ENCODE assay signal across 16 mouse cellular contexts in genomic region chr17:26628479-26628878, GRCm38 (mm10). TPM values are rescaled to one million over a fixed set of nuclear protein-coding genes. Genes with fewer than 3 reads are reported as not detected.
DNase-seq lines count a peak whose midpoint lies in the region; ATAC-seq and TF ChIP-seq lines count a peak whose summit lies in the region.
"Had no signal": no experiment of that assay in that cellular context is flagged by ENCODE, and none has a peak within 500 bp of the region (broad histone marks: within the 10 kb centered on the region; RNA-seq: fewer than 3 reads in every experiment).

No protein-coding gene starts in this region.

- no peak overlapping the region for H3K4me3 ChIP-seq in forebrain, postnatal 0 days (ENCODE audit: low read depth, low read length)
- H3K4me3 ChIP-seq in forebrain, embryonic 15.5 days: no peak overlapping the region
- H3K4me3 ChIP-seq in liver, adult 2 months (ENCODE audit: insufficient read depth, low read depth, low read length): no peak overlapping the region
- H3K4me3 ChIP-seq in liver, embryonic 12.5 days: no peak overlapping the region
- no peak overlapping the region for H3K4me3 ChIP-seq in thymus, adult 2 months (ENCODE audit: control insufficient read depth, insufficient read depth, low read length)
- H3K4me3 ChIP-seq: forebrain, embryonic 10.5 days; heart, embryonic 15.5 days; hindbrain, embryonic 12.5 days; neural tube, embryonic 13.5 days had no signal

- H3K9me3 ChIP-seq in forebrain, postnatal 0 days (ENCODE audit: low read length): no peaks in the 10 kb centered on the region
- H3K9me3 ChIP-seq in forebrain, embryonic 15.5 days: no peaks in the 10 kb centered on the region
- H3K9me3 ChIP-seq in liver, embryonic 12.5 days (replicated peaks): no peaks in the 10 kb centered on the region
- H3K9me3 ChIP-seq: forebrain, embryonic 10.5 days; heart, embryonic 15.5 days; hindbrain, embryonic 12.5 days; neural tube, embryonic 13.5 days had no signal

- H3K4me1 ChIP-seq in forebrain, postnatal 0 days (ENCODE audit: insufficient read depth): no peaks in the 10 kb centered on the region
- no peaks in the 10 kb centered on the region for H3K4me1 ChIP-seq in forebrain, embryonic 15.5 days
- peaks cover 12% of the 10 kb centered on the region for H3K4me1 ChIP-seq in liver, adult 2 months (ENCODE audit: control insufficient read depth, insufficient read depth, low read length)
- no peaks in the 10 kb centered on the region for H3K4me1 ChIP-seq in liver, embryonic 12.5 days
- H3K4me1 ChIP-seq in thymus, adult 2 months (replicated peaks; ENCODE audit: control insufficient read depth, insufficient read depth, low read length): no peaks in the 10 kb centered on the region
- H3K4me1 ChIP-seq: forebrain, embryonic 10.5 days; heart, embryonic 15.5 days; hindbrain, embryonic 12.5 days; neural tube, embryonic 13.5 days had no signal

- no peak for ATAC-seq in forebrain, postnatal 0 days
- ATAC-seq in forebrain, embryonic 15.5 days (replicated peaks): no peak
- ATAC-seq in liver, embryonic 12.5 days: no peak
- no peak for ATAC-seq in frontal cortex, adult (ENCODE audit: low TSS enrichment)
- ATAC-seq: intestine, embryonic 16.5 days had no signal

- H3K27ac ChIP-seq in forebrain, postnatal 0 days (ENCODE audit: low read depth, low read length): no peak overlapping the region
- H3K27ac ChIP-seq in forebrain, embryonic 15.5 days (replicated peaks): no peak overlapping the region
- H3K27ac ChIP-seq in liver, adult 2 months (replicated peaks; ENCODE audit: insufficient read depth, low read depth, low read length): no peak overlapping the region
- H3K27ac ChIP-seq in liver, embryonic 12.5 days: no peak overlapping the region
- no peak overlapping the region for H3K27ac ChIP-seq in thymus, adult 2 months (ENCODE audit: control insufficient read depth, insufficient read depth, low read length)
- H3K27ac ChIP-seq: forebrain, embryonic 10.5 days; heart, embryonic 15.5 days; hindbrain, embryonic 12.5 days; neural tube, embryonic 13.5 days had no signal

- no peaks in the 10 kb centered on the region for H3K27me3 ChIP-seq in forebrain, postnatal 0 days (ENCODE audit: insufficient read depth, low read length)
- no peaks in the 10 kb centered on the region for H3K27me3 ChIP-seq in forebrain, embryonic 15.5 days
- H3K27me3 ChIP-seq in liver, adult 2 months (ENCODE audit: control insufficient read depth, insufficient read depth, low read length): no peaks in the 10 kb centered on the region
- no peaks in the 10 kb centered on the region for H3K27me3 ChIP-seq in liver, embryonic 12.5 days (replicated peaks)
- H3K27me3 ChIP-seq in thymus, adult 2 months (ENCODE audit: control insufficient read depth, insufficient read depth, low read length): no peaks in the 10 kb centered on the region
- H3K27me3 ChIP-seq: heart, embryonic 15.5 days; hindbrain, embryonic 12.5 days; neural tube, embryonic 13.5 days had no signal

- no peak overlapping the region for H3K9ac ChIP-seq in forebrain, postnatal 0 days
- no peak overlapping the region for H3K9ac ChIP-seq in forebrain, embryonic 15.5 days (replicated peaks)
- H3K9ac ChIP-seq in liver, adult 2 months (ENCODE audit: low read depth, low read length): no peak overlapping the region
- no peak overlapping the region for H3K9ac ChIP-seq in liver, embryonic 12.5 days
- H3K9ac ChIP-seq: heart, embryonic 15.5 days; hindbrain, embryonic 12.5 days; neural tube, embryonic 13.5 days had no signal

- H3K79me2 ChIP-seq in liver, adult 2 months (ENCODE audit: control insufficient read depth, insufficient read depth, low read length): no peaks in the 10 kb centered on the region

- WGBS in forebrain, postnatal 0 days: 83% methylated on average over 6 of the region's 6 CpGs
- 84% methylated on average over 6 of the region's 6 CpGs for whole genome bisulfite sequencing in forebrain, embryonic 15.5 days
- WGBS in liver, adult 2 months: 95% methylated on average over 6 of the region's 6 CpGs
- WGBS in liver, embryonic 12.5 days (ENCODE audit: insufficient replicate concordance): 87% methylated on average over 6 of the region's 6 CpGs
- WGBS in thymus, adult 2 months: 91% methylated on average over 6 of the region's 6 CpGs

- H3K36me3 ChIP-seq in forebrain, postnatal 0 days (ENCODE audit: insufficient read depth): peaks cover 80% of the 10 kb centered on the region
- H3K36me3 ChIP-seq in forebrain, embryonic 15.5 days: peaks cover 88% of the 10 kb centered on the region
- H3K36me3 ChIP-seq in liver, adult 2 months (ENCODE audit: control insufficient read depth, insufficient read depth, low read length): peaks cover 4% of the 10 kb centered on the region; the same call in 1 of the 2 replicates
- peaks cover 92% of the 10 kb centered on the region for H3K36me3 ChIP-seq in liver, embryonic 12.5 days
- no peaks in the 10 kb centered on the region for H3K36me3 ChIP-seq in thymus, adult 2 months (ENCODE audit: control insufficient read depth, insufficient read depth, low read length)

- H3K4me2 ChIP-seq in forebrain, postnatal 0 days (ENCODE audit: low read depth): no peak overlapping the region
- H3K4me2 ChIP-seq in forebrain, embryonic 15.5 days (replicated peaks): no peak overlapping the region
- H3K4me2 ChIP-seq in liver, embryonic 12.5 days: no peak overlapping the region
- H3K4me2 ChIP-seq: heart, embryonic 15.5 days; hindbrain, embryonic 12.5 days; neural tube, embryonic 13.5 days had no signal

- TF ChIP-seq POLR2A in liver, adult 2 months (IDR thresholded peaks at IDR 0.05; ENCODE audit: extremely low read depth, insufficient read depth, low read length): no peak
- TF ChIP-seq POLR2A in thymus, adult 2 months (IDR thresholded peaks at IDR 0.05; ENCODE audit: control insufficient read depth, extremely low read depth, insufficient read depth, low read length, poor library complexity): no peak

- no peak for DNase-seq in forebrain, postnatal 0 days
- no peak for DNase-seq in liver, adult 2 months (ENCODE audit: extremely low read depth, low read depth, low spot score)
- DNase-seq in thymus, postnatal 4 days: peak; percentile 20
- DNase-seq in thymus, adult 2 months: no peak
- DNase-seq in neural tube, embryonic 10.5 days (ENCODE audit: extremely low spot score, low spot score): no peak
- DNase-seq: cerebellum, adult 2 months; kidney, postnatal 25 days; left cerebral cortex, postnatal 4 days had no signal

- TF ChIP-seq CTCF in forebrain, postnatal 0 days (IDR thresholded peaks at IDR 0.05; ENCODE audit: low read depth): peak; percentile 39
- TF ChIP-seq CTCF in liver, adult 2 months (IDR thresholded peaks at IDR 0.05; ENCODE audit: low read depth, low read length): peak; percentile 9; the same call in 1 of the 2 replicates
- no peak for TF ChIP-seq CTCF in thymus, adult 2 months (IDR thresholded peaks at IDR 0.05; ENCODE audit: borderline replicate concordance, control insufficient read depth, extremely low read depth, insufficient read depth, low read length, poor library complexity)

RNA-seq across cellular contexts. Expression of gene Atp6v0e, which starts 34.6 kb away (rescaled TPM):
- 60.2 and 71.9 TPM in 2 replicates for total RNA-seq in forebrain, postnatal 0 days (2014; rRNA removed)
- 106 and 139 TPM in 2 replicates for polyA plus RNA-seq in forebrain, postnatal 0 days (2015; fragmentation: Nextera tagmentation; extraction: Ambion mirVana)
- polyA plus RNA-seq in forebrain, embryonic 15.5 days (2015; fragmentation: Nextera tagmentation; extraction: Ambion mirVana): 140 TPM in 2 replicates
- total RNA-seq in liver, adult 2 months (2014; rRNA removed): 104 and 108 TPM in 2 replicates
- polyA plus RNA-seq in liver, adult 2 months (2012; rRNA removed): 122 and 131 TPM in 2 replicates
- polyA plus RNA-seq in liver, embryonic 12.5 days (2016; fragmentation: Nextera tagmentation; extraction: Ambion mirVana): 177 and 179 TPM in 2 replicates
- polyA plus RNA-seq in thymus, adult 2 months (2012; rRNA removed): 279 and 354 TPM in 2 replicates
